Mouse (Mus musculus) neural tube, embryonic 11.5 days (tissue): ENCODE results near the gene Mrps33. TPM values are rescaled to one million over a fixed set of nuclear protein-coding genes. Genes with fewer than 3 reads are reported as not detected.

ENCODE experiments used
- ATAC-seq: fragments of 200-750 bp; cut with Nextera tagmentation; 2 replicates; pipeline ENCODE4 v1.8.0; 2017; ENCODE audit warnings: moderate number of reproducible peaks, mild to moderate bottlenecking, moderate TSS enrichment, moderate library complexity; ENCODE audit not compliant: insufficient read depth, low FRiP score, low TSS enrichment
- DNase-seq: peaks from one replicate; pipeline ENCODE4 v3.0.0-alpha.2; 2015; ENCODE audit warnings: low spot score
- H3K27ac ChIP-seq: fragments of 300-500 bp; sonication (generic); 2 replicates; pipeline ENCODE4 v1.5.1; 2014; ENCODE audit warnings: low read depth, mild to moderate bottlenecking, low read length
- H3K27me3 ChIP-seq: fragments of 300-500 bp; sonication (generic); 2 replicates; pipeline ENCODE4 v1.6.1; 2014; ENCODE audit warnings: mild to moderate bottlenecking, low read length, mixed read lengths; ENCODE audit not compliant: control insufficient read depth, insufficient read depth
- H3K36me3 ChIP-seq: fragments of 300-500 bp; sonication (generic); 2 replicates; pipeline ENCODE4 v1.6.1; 2014; ENCODE audit warnings: mild to moderate bottlenecking, low read length, moderate library complexity, mixed read lengths; ENCODE audit not compliant: control insufficient read depth, insufficient read depth
- H3K4me1 ChIP-seq: fragments of 300-500 bp; sonication (generic); 2 replicates; pipeline ENCODE4 v1.6.1; 2014; ENCODE audit warnings: low read length, mixed read lengths; ENCODE audit not compliant: control insufficient read depth, insufficient read depth
- H3K4me2 ChIP-seq: fragments of 300-500 bp; sonication (generic); 2 replicates; pipeline ENCODE4 v1.6.1; 2014; ENCODE audit warnings: low read depth, mild to moderate bottlenecking, moderate library complexity
- H3K4me3 ChIP-seq: fragments of 300-500 bp; sonication (generic); 2 replicates; pipeline ENCODE4 v1.5.1; 2014; ENCODE audit warnings: low read depth, low read length
- H3K9ac ChIP-seq: fragments of 300-500 bp; sonication (generic); 2 replicates; pipeline ENCODE4 v1.6.1; 2014; ENCODE audit warnings: mild to moderate bottlenecking, low read length
- H3K9me3 ChIP-seq: fragments of 300-500 bp; sonication (generic); 2 replicates; pipeline ENCODE4 v1.6.1; 2016; ENCODE audit warnings: low read length; ENCODE audit not compliant: control insufficient read depth
- WGBS: fragments of 180-500 bp; shearing (Covaris S2); extraction: QIAGEN DNeasy Blood & Tissue Kit; methylation state at CpG from one replicate; pipeline ENCODE4 v1.1.7; 2014; 5-methylcytosine and 5-hydroxymethylcytosine counted together
- polyA plus RNA-seq: library from polyadenylated mRNA; unstranded; fragments of >200 nt; fragmentation: Nextera tagmentation; extraction: Ambion mirVana; gene quantifications from 2 replicates; pipeline ENCODE4 v1.2.1, GENCODE M21; 2014

The Mrps33 gene
- polyA plus RNA-seq, 1 experiment from 2014 or later = 230 TPM

- Histone ChIP-seq H3K9me3 (no peaks in the 10 kb centered on the region), H3K4me2 (no peak overlapping the region), H3K4me1 (peaks cover 6% of the 10 kb centered on the region), H3K27ac (no peak overlapping the region), H3K9ac (no peak overlapping the region), H3K4me3 (no peak overlapping the region), H3K36me3 (no peaks in the 10 kb centered on the region), H3K27me3 (no peaks in the 10 kb centered on the region)
- DNase-seq (no peak), ATAC-seq (no peak)
- WGBS = 86% methylated on average over 5 of the region's 5 CpGs
Measured at GRCm38 (mm10) chr6:39785944-39786343, 24.8 kb downstream of the Mrps33 start.

- Histone ChIP-seq H3K9me3 (no peaks in the 10 kb centered on the region), H3K4me1 (peaks cover 9% of the 10 kb centered on the region), H3K36me3 (no peaks in the 10 kb centered on the region), H3K27ac (no peak overlapping the region), H3K4me3 (no peak overlapping the region), H3K27me3 (no peaks in the 10 kb centered on the region), H3K4me2 (no peak overlapping the region), H3K9ac (no peak overlapping the region)
- no peak for DNase-seq
- WGBS = 66% methylated on average over 7 of the region's 7 CpGs
- no peak for ATAC-seq
Measured at GRCm38 (mm10) chr6:39783521-39783920, 27.3 kb downstream of the Mrps33 start.

DNA sequence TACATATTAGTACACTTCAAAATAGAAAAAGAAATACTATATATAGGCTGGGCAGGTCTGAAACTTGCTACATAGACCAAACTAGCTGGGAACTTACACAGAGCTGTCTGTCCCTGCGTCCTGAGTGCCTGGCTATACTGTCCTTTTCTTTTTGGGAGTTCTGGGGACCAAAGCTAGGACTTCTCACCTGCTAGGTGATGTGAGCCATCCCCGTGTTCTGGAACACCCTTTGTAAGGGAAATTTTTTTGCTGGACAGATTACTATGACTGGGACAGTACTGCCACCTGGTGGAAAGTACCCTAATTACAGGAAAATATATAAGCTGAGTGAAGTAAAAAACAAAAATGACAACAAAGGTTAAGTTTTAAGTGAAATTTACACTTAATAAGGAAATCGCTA lies 28.2 kb downstream of the Mrps33 start:
- H3K27ac ChIP-seq = no peak overlapping the region
- DNase-seq = no peak
- WGBS = 32% methylated on average over 3 of the region's 3 CpGs

DNA sequence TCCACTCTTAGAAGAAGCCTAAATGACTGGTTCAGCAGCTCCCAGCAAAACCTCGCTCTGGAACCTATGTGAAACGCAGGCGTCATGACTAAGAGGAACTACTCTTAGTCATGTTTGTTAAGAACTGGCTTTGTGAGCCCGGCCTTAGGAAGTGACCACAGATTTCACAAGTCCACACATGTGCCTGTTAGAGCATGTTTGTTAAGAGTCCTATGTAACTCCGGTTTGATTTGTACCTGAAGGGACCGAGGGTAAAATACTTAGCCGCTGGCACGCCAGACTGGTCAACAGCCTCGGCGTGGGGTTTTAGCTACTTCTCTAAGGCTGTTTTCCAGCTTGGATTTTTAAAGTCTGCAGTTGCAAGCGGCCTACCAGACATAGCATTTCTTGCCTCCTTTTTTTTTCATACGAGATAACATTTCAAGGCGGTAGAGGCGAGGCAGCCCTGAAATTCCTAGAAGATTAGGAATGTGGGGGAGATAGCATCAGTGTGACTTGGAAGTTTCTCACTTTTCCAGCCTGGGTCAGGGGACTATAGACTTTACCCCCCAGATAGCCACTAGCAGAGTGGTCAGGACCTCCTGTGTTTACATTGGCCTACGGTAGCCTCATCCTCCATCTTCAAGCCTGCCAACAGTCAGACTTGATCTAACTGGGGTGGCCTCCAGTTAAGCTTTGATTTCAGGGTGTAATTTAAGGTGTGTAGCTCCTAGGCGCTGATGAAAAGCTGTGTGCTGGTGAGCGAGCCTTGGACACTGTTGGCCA lies 28.8 kb downstream of the Mrps33 start:
- WGBS = 59% methylated on average over 17 of the region's 17 CpGs
- H3K9ac ChIP-seq = no peak overlapping the region
- no peak overlapping the region for H3K4me2 ChIP-seq
- H3K9me3 ChIP-seq = no peaks in the 10 kb centered on the region
- DNase-seq (peak; percentile 20), ATAC-seq (no peak)
- H3K27me3 ChIP-seq = no peaks in the 10 kb centered on the region
- H3K4me3 ChIP-seq = no peak overlapping the region
- no peaks in the 10 kb centered on the region for H3K36me3 ChIP-seq
- H3K4me1 ChIP-seq = peaks cover 9% of the 10 kb centered on the region
- H3K27ac ChIP-seq = no peak overlapping the region

More for the DNA sequence above, 28.2 kb downstream of the Mrps33 start:
- Histone ChIP-seq H3K4me3 (no peak overlapping the region), H3K36me3 (no peaks in the 10 kb centered on the region), H3K4me1 (peaks cover 9% of the 10 kb centered on the region), H3K9me3 (no peaks in the 10 kb centered on the region), H3K9ac (no peak overlapping the region), H3K4me2 (no peak overlapping the region), H3K27me3 (no peaks in the 10 kb centered on the region)
- no peak for ATAC-seq

- H3K4me2 ChIP-seq = peak overlapping the region; percentile 38
- ATAC-seq (peak; percentile 68; the same call in 1 of the 2 replicates), DNase-seq (peak; percentile 55)
- H3K9me3 ChIP-seq = no peaks in the 10 kb centered on the region
- H3K27ac ChIP-seq = no peak overlapping the region
- H3K36me3 ChIP-seq = no peaks in the 10 kb centered on the region
- H3K4me3 ChIP-seq = peak overlapping the region; percentile 18; the same call in 1 of the 2 replicates
- H3K4me1 ChIP-seq = peaks cover 9% of the 10 kb centered on the region
- no peaks in the 10 kb centered on the region for H3K27me3 ChIP-seq
- 0% methylated on average over 18 of the region's 18 CpGs for WGBS
- peak overlapping the region; percentile 49 for H3K9ac ChIP-seq
Measured at GRCm38 (mm10) chr6:39780857-39781666, 29.7 kb downstream of the Mrps33 start.

GRCm38 (mm10) chr6:39778506-39778905 lies 32.3 kb downstream of the Mrps33 start:
- Histone ChIP-seq H3K4me2 (no peak overlapping the region), H3K27me3 (no peaks in the 10 kb centered on the region), H3K4me3 (no peak overlapping the region), H3K36me3 (no peaks in the 10 kb centered on the region), H3K9ac (no peak overlapping the region), H3K27ac (no peak overlapping the region), H3K4me1 (peaks cover 9% of the 10 kb centered on the region), H3K9me3 (no peaks in the 10 kb centered on the region)
- DNase-seq (no peak), ATAC-seq (no peak)
- WGBS = 88% methylated on average over 1 of the region's 1 CpGs

DNA sequence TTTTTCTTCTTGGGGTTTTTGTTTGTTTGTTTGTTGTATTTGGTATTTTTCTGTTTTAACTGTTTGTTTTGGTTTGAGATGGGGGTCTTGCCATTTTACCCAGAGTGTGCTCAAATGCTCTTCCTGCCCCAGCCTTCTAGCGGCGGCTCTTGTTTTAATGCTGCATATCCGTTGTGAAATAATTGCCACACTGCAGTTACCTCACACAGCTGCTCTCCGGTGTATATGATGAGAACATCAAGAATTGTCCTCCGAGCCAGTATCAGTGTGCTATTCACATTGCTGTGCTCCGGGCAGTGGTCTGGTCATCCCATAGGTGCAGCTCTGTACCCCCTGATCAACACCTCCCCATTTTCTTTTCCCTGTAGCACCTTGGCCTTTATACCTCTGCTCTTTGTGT lies 34.5 kb downstream of the Mrps33 start:
- Histone ChIP-seq H3K4me3 (no peak overlapping the region), H3K36me3 (no peaks in the 10 kb centered on the region), H3K27ac (no peak overlapping the region), H3K4me1 (peaks cover 7% of the 10 kb centered on the region), H3K27me3 (no peaks in the 10 kb centered on the region), H3K4me2 (no peak overlapping the region), H3K9me3 (no peaks in the 10 kb centered on the region), H3K9ac (no peak overlapping the region)
- DNase-seq = no peak
- ATAC-seq = no peak
- WGBS = 94% methylated on average over 6 of the region's 6 CpGs

DNA sequence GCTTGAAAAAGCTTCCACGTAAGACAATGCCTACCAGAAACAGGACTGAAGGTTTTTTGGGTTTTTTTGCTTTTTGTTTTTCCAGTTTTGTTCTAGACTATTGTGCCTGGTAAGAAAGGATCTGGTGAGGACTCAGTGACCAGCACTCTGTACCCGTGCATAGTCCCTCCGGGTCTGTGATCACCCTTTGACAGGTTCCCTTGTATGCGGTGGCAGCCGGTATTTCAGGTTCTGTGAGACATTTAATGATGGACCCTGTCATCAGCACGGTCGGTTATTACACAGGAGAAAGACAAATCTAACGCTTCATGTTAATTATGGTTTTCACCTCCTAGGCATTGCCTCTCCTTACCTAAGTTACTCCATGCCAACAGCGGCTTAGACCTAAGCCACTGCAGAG lies 35.8 kb downstream of the Mrps33 start:
- no peak overlapping the region for H3K27ac ChIP-seq
- no peak for DNase-seq
- ATAC-seq = no peak
- no peak overlapping the region for H3K4me2 ChIP-seq
- H3K36me3 ChIP-seq = no peaks in the 10 kb centered on the region
- no peak overlapping the region for H3K4me3 ChIP-seq
- H3K9me3 ChIP-seq = no peaks in the 10 kb centered on the region
- 87% methylated on average over 9 of the region's 9 CpGs for WGBS
- no peaks in the 10 kb centered on the region for H3K4me1 ChIP-seq
- H3K9ac ChIP-seq = no peak overlapping the region
- no peaks in the 10 kb centered on the region for H3K27me3 ChIP-seq
